Mouse (Mus musculus) urinary bladder, postnatal 0 days (tissue): Measurements from ENCODE around the gene Gm15737. TPM values are rescaled to one million over a fixed set of nuclear protein-coding genes. Genes with fewer than 3 reads are reported as not detected.

Experiments
- polyA plus RNA-seq: library from polyadenylated mRNA; unstranded; fragments of >200 nt; fragmentation: Nextera tagmentation; extraction: Ambion mirVana; gene quantifications from 2 replicates; pipeline ENCODE4 v1.2.1, GENCODE M21; 2015

The Gm15737 gene
- polyA plus RNA-seq, result 0.16 and 0.24 TPM in 2 replicates

DNA sequence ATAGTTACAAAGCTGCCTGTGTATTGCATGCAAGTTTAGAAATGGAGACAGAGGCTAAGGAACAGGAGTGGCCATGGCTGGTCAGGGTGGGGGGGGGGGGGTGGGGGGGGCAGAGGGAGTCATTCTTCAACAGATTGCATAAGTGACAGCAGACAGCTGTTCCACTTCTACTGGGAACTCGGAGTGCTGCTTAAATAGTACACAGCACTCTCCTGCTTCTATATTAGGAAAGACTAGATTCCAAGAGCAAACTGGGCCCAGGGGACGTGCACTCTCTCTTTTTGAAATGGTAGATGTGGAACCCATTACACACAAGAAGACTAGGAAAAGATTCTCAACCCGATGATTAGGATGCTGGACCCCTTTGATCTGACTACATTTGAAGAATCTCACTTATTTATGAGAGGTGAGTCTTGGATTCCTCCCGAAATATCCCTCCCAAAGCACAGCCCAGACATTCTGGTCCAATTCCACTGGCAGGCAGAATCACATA is at the start of gene Gm15737:
Gene Gm15737, plus strand, starts transcription at position 269 of the 493 bp plus-strand sequence.

Other genes starting within 250 kb of the Gm15737 start
- gene Prickle2, start 163.2 kb upstream of the Gm15737 start, polyA plus RNA-seq, result 7.4 and 8.2 TPM in 2 replicates
- gene A730049H05Rik, start 52.9 kb upstream of the Gm15737 start, polyA plus RNA-seq, result 0.45 and 0.65 TPM in 2 replicates
- gene Adamts9, start 74.1 kb downstream of the Gm15737 start, polyA plus RNA-seq, result 5.7 and 7.1 TPM in 2 replicates